Mouse (Mus musculus) B cell, adult 62 days (primary cell): ENCODE data around the gene Ldhd. TPM values are rescaled to one million over a fixed set of nuclear protein-coding genes. Genes with fewer than 3 reads are reported as not detected.

Experiments
- total RNA-seq: library from RNA; stranded (reverse); gene quantifications from 4 replicates; pipeline ENCODE4 v1.2.4, GENCODE M21; 2023

The Ldhd gene
- 0.26 to 0.49 TPM (median 0.40 TPM) in 4 replicates for total RNA-seq

GRCm38 (mm10) chr8:111630105-111630521 is at the start of gene Ldhd:
TSS of gene Ldhd (minus strand) at chr8:111630374.

GRCm38 (mm10) chr8:111643264-111644141 is 13.3 kb upstream of the Ldhd start, which contains the start of gene Zfp1:
TSS of gene Zfp1 (plus strand) at chr8:111643401.

Other genes with a start within 250 kb of the Ldhd start
- not detected in 4 replicates for gene Fa2h, start 236.6 kb downstream of the Ldhd start, total RNA-seq
- gene Wdr59, start 108.3 kb downstream of the Ldhd start, total RNA-seq: 12.6 to 16.0 TPM (median 14.4 TPM) in 4 replicates
- gene Znrf1, start 94.3 kb downstream of the Ldhd start, total RNA-seq: 23.6 to 35.8 TPM (median 26.0 TPM) in 4 replicates
- gene Zfp1, start 13.0 kb upstream of the Ldhd start, total RNA-seq: 17.2 to 21.1 TPM (median 19.0 TPM) in 4 replicates
- gene Ctrb1, start 60.6 kb upstream of the Ldhd start, total RNA-seq: 0.69 to 1.4 TPM (median 1.3 TPM) in 3 of 4 replicates, not detected in the other
- gene Bcar1, start 113.4 kb upstream of the Ldhd start, total RNA-seq: 0.28 to 0.79 TPM (median 0.56 TPM) in 4 replicates
- gene Cfdp1, start 223.9 kb upstream of the Ldhd start, total RNA-seq: 36.6 to 44.2 TPM (median 39.9 TPM) in 4 replicates
- 3.2 to 4.1 TPM (median 3.7 TPM) in 4 replicates for gene Tmem170, start 246.4 kb upstream of the Ldhd start, total RNA-seq